Mouse (Mus musculus) gonadal fat pad, adult 2 months (tissue): ENCODE measurements around the gene Rpsa. TPM values are rescaled to one million over a fixed set of nuclear protein-coding genes. Genes with fewer than 3 reads are reported as not detected.

Source experiments
- DNase-seq: peaks from one replicate; pipeline ENCODE4 v3.0.0-alpha.2; 2012; ENCODE audit warnings: low read depth
- polyA plus RNA-seq: library from polyadenylated mRNA; depleted of rRNA; stranded (reverse); fragments of >200 nt; gene quantifications from 2 replicates; pipeline ENCODE4 v1.2.3, GENCODE M21; 2012

Rpsa gene
- polyA plus RNA-seq, 1 experiment, result 2,360 TPM

DNA sequence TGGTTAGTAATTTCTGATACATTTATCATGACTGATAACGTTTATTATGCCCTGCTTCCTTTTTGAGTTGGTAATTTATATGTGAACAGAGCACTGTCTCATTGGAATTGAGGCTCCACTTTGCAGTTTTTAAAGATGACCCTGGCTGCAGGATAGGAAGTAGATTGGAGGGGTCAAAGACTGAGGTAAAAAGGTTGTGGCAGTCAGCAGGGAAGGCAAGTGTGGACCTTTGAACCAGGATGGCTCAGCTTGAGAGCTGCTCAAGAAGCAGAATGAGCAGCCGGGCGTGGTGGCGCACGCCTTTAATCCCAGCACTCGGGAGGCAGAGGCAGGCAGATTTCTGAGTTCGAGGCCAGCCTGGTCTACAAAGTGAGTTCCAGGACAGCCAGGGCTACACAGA lies 14.0 kb upstream of the Rpsa start:
- DNase-seq, result no peak

DNA sequence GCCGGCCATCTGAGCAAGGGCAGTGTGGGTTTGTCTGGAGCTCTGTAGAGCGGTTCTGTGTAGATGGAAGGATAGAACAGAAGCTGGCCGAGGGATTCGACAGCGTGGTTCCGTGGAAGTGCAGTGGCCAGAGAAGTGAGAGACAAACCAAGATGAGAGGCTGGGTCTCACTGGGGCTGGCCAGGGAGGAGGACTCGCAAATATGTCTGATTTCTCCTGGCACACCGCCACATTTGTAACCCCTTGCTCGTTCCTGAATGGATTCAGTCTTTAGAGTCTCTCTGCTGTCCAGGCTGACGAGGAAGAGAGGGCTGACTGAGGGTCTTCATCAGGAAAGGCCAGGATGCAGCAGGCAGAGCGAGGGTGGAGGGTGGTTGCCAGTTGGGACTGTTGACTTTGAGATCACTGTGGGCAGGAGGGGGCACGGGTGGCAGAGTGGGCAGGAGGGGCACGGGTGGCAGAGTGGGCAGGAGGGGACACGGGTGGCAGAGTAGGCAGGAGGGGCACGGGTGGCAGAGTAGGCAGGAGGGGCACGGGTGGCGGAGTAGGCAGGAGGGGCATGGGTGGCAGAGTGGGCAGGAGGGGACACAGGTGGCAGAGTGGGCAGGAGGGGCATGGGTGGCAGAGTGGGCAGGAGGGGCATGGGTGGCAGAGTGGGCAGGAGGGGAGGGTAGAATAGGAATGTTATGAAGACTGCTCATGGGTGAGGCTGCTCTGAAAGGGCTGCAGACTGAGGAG lies 13.3 kb upstream of the Rpsa start:
- DNase-seq, result no peak

DNA sequence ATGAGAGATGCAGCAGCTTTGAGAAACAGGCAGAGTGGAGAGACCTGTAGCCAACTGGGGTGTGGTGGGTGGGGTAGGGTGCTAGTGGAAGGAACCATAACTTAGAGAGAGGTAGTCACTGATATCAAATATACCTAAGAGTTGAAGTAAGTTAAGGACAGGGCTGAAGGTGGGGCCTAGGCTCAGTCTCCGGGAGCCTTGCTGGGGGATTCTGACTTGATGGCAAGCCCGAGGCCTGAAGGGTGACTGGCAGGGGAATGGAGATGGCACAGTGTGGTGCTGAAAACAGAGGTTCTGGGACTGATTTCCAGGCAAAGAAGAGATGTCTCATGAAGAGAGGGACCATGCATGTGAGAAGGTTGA lies 12.7 kb upstream of the Rpsa start:
- no peak for DNase-seq

GRCm38 (mm10) chr9:120115580-120115979 lies 11.9 kb upstream of the Rpsa start:
- DNase-seq, result no peak

DNA sequence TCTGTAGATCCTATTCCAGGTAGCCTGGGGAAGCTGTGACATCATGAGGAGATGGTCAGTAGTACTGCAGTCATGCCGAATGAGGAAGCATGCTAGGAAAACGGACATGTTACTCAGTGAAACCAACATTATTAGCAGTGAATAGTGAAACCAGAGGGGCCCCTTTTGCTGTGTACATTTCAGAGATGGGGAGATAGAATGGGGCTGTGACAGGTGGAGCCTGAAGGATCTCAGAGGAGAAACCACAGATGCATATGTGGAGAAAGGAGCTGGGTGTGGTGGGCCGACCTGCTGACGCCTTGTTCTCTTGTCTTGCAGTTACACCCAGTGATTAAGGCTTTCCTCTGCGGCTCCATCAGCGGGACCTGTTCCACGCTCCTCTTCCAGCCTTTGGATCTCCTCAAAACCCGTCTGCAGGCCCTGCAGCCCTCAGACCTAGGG lies 11.3 kb upstream of the Rpsa start:
- no peak for DNase-seq

DNA sequence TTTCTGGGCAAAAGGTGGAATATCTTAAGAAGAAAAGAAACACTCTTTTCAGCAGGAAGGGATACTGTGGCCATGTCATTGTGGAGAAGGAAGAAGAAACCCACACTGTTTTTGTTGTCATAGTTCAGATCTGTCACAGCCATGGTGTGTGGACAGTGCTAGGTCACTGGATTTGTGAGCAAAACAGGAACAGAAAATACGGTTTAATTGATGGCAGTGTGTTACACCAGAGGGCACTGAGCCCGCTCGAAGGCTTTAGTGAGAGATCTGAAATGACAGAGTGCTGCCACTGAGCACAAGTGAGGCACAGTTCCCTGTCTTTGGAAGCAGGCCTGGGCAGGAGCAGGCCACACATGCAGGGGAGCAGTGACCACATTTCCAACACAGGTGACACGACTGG lies 9.3 kb upstream of the Rpsa start:
- DNase-seq, result no peak

DNA sequence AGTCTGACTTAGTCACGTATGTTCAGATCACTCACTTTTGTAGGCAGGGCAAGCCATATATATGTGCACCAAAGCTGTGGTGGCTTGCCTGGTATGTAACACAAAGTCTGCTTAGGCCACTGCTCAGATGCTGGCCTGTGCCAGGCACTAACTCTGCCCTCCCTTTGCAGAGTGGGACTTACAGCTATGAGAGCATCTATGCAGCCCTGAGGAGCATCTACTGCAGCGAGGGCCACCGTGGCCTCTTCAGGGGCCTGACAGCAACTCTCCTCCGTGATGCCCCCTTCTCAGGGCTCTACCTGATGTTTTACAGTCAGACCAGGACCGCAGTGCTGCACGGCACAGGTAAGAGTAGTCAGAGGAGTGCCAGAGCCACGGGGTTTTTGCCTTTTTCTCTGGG lies 7.0 kb upstream of the Rpsa start:
- DNase-seq, result no peak

DNA sequence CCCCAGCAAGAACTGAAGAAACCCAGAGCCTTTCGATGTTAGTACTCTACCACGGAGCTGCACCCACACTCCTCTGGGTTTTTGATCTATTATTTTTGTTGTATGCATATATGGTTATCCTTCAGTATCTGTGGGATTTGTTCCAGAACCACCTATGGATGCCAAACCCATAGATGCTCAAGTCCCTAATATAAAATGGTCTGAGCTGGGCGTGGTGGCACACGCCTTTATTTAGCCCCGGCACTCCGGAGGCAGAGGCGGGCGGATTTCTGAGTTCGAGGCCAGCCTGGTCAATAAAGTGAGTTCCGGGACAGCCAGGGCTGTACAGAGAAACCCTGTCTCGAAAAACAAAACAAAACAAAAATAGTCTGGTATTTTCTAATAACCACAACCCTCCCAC lies 621 bp upstream of the Rpsa start:
- DNase-seq, result no peak

- no peak for DNase-seq
These were observed 1.8 kb downstream of the Rpsa start for GRCm38 (mm10) chr9:120129276-120129675.

DNA sequence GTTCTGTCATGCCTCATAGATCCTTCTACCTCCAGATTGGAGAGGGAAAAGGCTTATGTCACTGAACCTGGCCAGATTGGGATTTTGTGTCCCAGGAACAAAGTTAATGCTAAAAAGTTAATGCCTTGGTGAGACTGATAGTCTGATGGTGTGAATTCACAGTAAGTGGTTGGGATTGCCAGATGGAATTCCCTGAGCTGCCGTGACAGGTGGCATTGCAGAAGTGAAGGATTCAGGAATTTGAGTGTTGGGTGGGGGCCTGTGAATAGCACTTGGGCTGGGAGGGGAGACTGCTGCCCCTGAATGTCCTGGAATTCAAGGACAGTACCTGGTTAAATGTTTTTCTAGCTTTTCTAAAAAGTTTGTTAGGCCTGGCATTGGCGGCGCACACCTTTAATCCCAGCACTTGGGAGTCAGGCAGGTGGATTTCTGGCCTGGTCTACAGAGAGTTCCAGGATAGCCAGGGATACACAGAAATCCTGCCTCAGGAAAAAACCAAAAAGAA lies 4.3 kb downstream of the Rpsa start:
- DNase-seq, result no peak

DNA sequence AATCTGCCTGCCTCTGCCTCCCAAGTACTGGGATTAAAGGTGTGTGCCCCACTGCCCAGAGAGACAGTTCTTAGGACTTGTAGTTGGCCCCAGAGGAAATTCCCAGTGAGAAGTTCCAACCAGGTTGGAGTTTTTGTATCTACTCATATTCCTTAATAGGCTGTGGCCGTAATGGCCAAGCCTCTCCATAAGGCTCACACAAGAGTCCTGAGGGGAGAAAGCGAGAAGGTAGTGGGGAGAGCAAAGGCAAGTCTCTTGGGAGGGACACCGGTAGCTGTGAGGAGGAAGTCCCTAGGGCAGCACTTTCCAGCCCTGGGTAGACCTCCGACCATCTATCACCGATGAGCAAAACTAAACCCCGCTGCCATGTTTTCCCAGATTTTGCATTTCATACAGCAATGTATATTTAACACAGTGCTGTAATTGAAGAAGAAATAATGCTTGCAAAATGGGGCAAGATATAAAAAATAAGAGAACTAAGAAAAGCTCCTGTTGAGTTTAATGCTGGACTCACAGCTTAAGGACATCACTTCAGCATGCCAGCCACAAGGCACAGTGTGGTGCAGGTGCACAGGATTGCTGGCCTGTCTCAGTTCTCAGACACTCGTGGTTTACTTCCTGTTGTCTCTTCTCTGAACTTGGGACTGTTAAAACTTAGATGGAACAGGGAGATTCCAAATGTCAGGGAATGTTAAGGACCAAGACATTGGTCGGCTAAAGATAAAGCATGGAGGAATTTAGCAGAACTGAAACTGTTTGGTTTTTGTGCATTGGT lies 5.7 kb downstream of the Rpsa start:
- DNase-seq, result no peak

DNA sequence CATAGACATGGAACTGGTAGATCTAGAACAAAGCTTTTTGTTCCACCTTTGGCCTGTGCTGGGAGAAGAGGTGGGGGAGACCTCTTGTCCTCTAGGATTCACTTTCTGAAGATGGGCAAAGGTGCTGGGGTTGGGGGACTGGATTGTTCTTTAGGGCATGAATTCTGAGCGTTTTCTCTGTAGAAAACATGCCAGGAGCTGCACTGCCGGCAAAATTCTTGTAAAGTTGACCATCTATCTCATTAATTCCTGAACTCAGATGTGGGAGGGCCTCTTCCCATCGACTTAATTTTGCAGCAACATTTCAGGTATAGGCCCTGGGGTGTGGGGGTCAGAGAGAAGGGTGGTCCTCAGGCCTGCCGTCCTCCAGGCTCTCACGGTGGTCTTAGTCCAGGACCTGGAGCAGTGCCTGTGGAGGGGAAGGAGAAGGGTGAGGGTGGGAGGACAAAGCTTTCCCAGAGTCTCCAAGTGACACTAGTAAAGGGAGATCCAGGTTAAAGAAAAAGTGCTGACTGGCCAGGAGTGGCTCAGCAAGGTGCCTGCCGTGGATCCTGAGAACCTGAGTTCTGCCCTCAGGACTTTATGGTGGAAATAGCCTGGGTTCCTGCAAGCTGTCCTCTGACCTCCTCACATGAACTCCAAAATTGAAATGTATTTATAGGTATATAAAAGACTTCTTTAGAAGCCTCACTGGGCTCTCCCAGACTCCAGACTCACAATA lies 6.4 kb downstream of the Rpsa start:
- no peak for DNase-seq

DNA sequence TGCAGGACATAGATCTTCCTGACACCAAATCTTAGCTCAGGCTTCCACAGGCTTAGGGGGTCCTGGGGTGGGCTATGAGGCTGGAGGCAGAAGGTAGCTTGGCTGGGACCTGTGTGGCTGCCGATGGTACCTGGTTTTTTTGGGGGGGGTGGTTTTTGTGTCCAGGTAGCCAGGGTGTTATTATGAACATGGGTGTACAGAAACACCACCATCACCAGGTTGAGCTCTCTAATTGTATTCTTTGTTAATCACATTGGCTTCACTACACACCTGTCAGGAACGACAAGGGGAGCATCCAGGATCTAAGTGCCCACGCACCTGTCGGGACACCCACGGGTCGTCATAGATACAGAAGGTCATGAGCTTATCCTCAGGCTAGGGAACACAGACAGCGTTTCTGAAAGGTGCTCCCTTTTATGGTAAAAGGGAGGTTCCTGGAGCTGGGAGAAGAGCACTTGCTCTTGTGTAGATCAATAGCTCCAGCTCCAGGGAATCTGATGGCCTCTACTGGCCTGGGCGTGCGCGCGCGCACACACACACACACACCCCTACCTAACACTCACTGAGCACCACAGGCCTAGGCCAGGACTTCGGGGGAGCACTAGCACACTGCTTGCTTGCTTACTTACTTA lies 7.2 kb downstream of the Rpsa start:
- no peak for DNase-seq

DNA sequence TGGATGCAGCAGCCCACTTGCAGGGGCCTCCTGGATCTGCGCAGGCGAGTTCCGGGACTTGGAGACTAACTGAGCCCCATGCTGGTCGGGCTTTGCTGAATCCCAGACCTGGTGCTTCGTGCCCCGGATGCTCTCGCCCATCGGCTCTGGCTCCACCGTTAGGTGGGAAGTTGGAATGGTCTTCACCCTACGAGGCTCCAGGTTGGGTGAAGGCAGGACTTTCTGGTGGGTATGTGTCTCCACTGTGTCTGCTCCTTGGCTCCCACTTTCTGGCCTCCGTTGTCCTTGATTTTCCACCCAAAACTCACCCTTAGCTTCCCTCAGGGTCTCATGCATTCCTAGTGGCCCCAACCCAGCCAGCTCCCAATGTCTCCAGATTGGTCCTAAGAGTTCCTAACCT lies 8.0 kb downstream of the Rpsa start:
- DNase-seq, result no peak

- no peak for DNase-seq
These were observed 13.2 kb downstream of the Rpsa start for GRCm38 (mm10) chr9:120140652-120141051.

DNA sequence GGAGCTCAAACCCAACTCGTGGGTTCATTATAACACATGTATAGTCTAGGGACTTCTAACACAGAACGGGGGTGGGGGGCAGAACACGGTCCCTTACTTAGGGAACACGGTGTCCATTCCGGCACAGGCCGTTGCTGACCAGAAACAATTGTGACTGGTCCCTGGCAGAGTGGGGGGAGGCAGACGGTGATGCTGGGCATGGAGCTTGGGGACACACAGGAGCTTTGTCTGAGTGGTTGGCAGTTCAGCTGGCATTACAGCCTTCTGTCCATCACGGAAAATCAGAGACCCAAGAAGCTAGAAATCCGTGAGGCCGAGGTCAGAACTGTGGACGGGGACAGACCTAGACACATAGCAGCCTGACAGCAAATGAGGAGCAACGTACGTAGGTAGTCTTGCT lies 17.0 kb downstream of the Rpsa start:
- no peak for DNase-seq

GRCm38 (mm10) chr9:120149222-120149828 lies 21.8 kb downstream of the Rpsa start, which contains the start of gene Mobp:
Gene Mobp (plus strand): TSS chr9:120149707.
- DNase-seq, result no peak

GRCm38 (mm10) chr9:120151152-120151551 lies 23.7 kb downstream of the Rpsa start:
- no peak for DNase-seq

- DNase-seq, result no peak
These were observed 24.5 kb downstream of the Rpsa start for GRCm38 (mm10) chr9:120151906-120152399.

DNA sequence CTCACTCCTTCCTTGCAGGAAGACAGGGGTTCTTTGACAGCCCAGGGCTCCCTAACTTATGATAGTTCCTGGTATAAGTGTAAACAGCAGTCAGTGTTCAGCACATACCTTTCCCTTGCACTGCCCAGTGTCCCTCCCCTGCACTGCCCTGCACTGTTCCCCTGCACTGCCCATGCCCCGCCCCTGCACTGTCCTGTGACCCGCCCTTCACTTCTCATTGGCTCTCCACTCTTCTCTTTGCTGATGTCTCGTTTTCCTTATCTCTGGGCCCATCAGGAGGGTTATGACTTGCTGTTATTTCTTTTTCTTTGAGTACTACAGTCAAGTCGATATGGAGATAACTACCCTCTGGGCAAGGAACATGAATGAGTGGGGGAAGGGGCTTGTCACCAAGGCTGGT lies 30.6 kb downstream of the Rpsa start:
- no peak for DNase-seq

DNA sequence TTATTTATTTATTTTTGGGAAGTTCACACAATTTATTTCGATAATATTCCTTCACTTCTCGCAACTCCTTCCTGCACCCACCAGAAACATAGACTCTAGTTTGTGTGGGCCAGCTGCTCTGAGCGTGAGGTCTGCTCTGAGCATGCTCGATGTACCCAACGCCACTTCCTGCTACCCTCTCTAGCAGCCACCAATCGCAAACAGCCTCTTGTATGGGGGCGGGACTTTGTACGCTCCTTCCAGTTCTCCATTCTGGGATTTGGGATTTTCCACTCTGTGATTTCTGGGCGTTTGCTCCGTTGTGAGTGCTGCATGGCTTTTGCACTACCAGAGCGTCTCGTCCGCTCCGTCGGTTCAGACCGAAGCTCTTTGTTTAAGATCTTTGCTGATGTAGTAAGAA lies 36.4 kb downstream of the Rpsa start:
- DNase-seq, result no peak
